Mouse (Mus musculus) adrenal gland, adult 2 months (tissue): Measurements from ENCODE around the gene E2f4. TPM values are rescaled to one million over a fixed set of nuclear protein-coding genes. Genes with fewer than 3 reads are reported as not detected.

Experiments
- DNase-seq: peaks from one replicate; pipeline ENCODE4 v3.0.0; 2021
- long read RNA-seq: library from polyadenylated mRNA; stranded (forward); transcript quantifications from one replicate; pipeline ENCODE4 v2.0.0, GENCODE M21; 2021
- polyA plus RNA-seq: library from polyadenylated mRNA; depleted of rRNA; stranded (reverse); fragments of >200 nt; gene quantifications from 2 replicates; pipeline ENCODE4 v1.2.3, GENCODE M21; 2012; rRNA removed
- total RNA-seq, 2 experiments: library from RNA; stranded (reverse); gene quantifications; 2 replicates each; pipeline ENCODE4 v1.2.3; 2021

E2f4 gene
- total RNA-seq (10 to 100 TPM; 35.9 to 47.0 TPM), polyA plus RNA-seq (94.8 and 108 TPM in 2 replicates)
- long read RNA-seq, transcript E2f4-201 (10 exons, 1,993 nt) = major isoform, 62 of 76 reads
- long read RNA-seq, partial matches to known transcripts = 9 of 76 reads
- long read RNA-seq, other reads (novel, unspliced or antisense) = 5 of 76 reads

DNA sequence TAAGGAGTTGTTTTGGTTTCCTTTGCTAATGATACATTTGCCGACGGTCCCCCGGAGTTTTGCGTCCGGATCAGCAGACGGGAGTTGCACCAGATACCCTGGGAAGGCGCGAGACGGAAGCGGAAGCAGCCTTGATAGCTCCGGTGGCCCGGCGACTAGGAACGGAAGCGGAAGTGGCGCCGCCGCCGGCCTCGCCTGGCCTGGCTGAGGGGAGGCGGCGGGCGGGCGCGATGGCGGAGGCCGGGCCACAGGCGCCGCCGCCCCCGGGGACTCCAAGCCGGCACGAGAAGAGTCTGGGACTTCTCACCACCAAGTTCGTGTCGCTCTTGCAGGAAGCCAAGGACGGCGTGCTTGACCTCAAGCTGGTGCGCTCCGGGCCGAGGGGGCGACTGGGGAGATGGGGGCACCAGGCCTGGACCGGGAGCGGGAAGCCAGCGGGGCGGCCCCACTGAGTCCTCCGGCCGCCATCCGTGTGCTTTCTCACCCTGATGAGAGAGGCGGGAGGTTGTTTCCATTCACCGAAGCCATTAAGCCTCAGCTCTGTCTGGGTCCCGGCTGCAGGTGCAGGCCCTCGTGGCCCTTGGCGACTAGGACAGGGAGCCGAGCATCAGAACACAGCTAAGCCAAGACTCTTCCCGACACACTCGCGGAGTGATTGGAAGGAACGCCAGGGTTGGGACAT lies at the start of gene E2f4:
Gene E2f4, plus strand, starts transcription at position 153 of the 682 bp plus-strand sequence.
- peak; percentile 96 for DNase-seq

DNA sequence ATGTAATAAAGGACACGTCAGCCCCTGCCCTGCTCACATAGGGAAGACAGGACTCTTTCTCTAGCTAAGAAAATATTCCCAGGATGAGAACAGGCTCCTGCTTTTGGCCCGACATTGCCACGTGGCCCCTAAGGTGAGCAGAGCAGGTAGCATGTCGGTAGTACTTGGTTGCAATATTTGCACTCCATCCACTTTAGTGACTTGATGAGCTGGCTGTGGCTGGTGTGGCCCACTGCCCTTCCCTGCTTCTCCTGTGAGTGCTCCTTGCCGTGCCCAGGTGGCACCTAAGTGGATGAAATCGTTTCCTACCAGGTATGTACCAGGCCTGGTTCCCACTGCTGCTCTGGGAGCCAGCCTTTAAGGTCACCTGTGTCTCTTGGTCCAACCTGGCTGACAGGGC lies 45.5 kb upstream of the E2f4 start:
- no peak for DNase-seq

DNA sequence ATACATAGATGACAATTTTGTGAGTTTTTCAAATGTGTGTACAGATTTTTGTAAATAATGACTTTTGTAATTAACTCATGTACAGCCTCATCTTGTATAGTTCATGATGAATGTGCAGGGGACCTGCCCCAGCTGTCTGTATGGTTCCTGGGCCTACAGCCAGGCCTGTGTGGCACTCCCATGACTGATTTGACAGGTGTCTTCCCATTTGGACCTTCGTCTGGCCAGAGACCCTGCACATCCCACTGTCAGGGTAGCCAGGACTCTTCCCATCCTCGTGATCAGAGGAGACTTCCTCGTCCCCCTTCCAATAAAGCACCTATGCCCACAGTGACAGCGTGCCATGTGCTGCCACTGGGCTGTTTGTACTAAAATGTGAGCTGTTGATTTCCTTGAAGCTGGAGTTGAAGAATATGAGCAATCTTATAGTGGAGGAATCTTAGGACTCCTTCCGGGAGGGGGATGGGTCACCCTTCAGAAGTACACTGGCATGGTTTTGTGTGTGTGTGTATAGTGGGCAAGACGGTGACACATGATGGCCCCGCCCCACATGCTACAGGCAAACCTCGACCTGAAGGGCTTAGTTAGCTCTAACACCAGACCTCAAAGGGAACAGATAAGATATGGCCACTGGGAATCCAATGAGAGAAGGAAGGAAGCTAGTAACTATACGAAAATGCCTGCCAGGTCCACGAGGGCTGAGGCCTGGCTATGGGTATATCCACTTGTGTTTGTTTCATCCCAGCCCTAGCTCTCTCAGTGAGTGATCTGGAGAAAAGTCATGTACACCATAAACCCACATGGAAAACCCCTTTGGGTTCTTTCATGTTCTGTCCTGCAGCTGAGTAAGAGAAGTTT lies 44.6 kb upstream of the E2f4 start:
- DNase-seq = no peak

DNA sequence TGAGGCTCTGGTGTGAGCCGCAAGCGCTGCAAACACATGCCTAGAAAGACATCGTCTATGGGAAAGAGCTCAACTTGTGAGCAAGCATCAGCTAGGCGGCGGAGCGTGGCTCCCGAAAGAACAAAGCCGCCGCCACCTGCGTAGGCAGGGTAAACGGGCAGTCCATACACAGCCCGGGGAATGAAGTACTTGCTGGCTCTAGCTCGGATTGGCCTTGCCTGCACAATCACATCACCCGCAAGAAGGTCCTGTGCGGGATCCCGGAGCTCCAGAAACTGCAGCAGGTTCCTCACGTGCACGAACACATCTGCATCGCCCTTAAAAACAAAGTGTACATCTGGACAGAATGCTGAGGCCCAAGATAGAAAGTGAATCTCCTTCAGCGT lies 43.7 kb upstream of the E2f4 start:
- DNase-seq = no peak

DNA sequence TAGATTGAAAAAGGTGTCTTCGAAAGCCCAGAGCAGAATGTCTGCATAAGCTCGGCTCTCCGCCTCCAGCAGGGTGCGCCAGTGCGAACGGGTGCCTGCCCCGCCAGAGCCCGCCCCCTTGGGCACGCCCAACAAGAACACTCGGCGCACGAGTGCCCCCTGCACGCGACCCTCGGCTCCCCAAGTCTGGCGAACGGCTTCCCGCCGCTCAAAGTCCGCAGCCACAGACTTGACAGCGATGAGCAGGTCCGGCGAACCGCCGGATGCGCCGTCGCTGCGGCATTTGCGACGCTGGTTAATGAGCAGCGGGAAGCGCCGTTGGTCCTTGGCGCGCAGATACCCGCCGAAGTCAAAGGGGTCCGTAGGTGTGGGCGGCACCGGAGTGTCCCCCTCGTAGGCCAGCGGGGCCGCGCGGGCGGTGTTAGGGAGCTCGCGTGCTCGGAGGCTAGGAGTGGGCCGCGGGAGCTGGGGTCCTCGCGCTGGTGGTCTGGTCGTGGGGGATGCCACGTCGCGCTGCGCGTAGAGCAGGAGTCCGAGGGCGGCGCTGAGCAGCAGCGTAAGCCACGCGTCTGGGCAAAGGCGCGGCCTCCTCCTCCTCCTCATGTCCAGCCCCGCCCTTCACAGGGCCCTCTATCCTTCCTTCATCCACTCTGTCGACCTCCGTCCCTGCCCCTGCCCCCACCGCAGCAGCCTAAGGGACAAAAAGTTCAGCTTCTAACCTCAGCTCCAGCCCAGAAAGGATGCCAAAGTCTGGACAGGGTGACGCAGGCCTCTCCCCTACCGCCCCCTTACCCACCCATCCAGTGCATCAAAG lies 43.1 kb upstream of the E2f4 start:
- peak; percentile 90 for DNase-seq

DNA sequence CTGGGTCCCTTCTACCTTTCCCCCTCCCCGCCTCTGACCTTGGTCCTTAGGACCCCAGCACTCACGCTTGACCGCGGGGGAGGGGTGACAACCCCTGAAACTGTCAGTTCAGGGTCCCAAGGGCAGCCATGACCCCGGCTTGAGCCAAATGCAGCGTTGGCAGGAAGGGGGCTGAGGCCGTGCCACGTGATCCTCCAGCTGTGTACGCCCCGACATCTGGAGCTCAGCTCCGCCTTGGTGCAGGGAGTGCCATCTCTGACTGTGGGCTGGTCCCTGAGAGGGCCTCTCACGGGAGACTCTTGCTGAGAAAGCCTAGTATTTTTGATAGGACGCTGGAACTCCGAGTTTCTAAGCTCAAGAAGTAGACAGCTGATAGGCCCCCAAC lies 42.5 kb upstream of the E2f4 start, which contains the start of gene B3gnt9:
Gene B3gnt9, minus strand, starts transcription at position 188 of the 385 bp plus-strand sequence.
- DNase-seq = peak; percentile 52

DNA sequence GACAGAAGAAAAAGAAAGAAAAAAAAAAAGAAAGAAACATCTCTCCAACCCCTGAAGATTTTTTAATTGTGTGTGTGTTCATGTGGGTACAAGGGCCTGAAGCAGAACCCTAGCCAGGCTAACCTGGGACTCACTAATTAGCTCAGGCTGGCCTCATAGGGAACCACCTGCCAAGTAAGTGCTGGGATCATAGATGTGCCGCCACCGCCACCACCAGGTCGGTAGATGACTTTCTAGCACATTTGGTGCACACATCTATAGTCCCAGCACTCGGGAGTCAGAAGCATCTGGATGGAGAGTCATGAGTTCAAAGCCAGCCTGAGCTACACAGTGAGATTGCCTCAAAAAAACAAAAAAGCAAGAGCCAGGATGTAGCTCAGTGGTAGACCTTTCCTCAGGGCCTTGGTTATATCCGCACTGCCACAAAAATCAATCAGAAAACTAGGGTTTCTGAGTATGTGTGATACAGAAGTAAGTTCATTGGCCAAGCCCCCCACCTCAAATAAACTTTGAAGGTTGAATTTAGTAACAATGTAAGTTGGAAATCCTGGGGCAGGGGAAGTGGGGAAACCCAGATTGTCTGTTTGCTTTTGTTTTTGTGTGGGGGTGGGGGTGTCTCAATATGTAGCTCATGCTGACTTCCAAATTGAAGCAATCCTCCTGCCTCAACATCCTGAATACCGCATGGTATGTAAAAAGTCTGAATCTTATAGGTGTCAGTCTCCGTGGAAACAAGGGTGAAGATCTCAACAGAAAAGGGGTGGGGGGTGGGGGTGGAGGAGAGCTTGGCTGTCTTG lies 39.9 kb upstream of the E2f4 start:
- DNase-seq = no peak

DNA sequence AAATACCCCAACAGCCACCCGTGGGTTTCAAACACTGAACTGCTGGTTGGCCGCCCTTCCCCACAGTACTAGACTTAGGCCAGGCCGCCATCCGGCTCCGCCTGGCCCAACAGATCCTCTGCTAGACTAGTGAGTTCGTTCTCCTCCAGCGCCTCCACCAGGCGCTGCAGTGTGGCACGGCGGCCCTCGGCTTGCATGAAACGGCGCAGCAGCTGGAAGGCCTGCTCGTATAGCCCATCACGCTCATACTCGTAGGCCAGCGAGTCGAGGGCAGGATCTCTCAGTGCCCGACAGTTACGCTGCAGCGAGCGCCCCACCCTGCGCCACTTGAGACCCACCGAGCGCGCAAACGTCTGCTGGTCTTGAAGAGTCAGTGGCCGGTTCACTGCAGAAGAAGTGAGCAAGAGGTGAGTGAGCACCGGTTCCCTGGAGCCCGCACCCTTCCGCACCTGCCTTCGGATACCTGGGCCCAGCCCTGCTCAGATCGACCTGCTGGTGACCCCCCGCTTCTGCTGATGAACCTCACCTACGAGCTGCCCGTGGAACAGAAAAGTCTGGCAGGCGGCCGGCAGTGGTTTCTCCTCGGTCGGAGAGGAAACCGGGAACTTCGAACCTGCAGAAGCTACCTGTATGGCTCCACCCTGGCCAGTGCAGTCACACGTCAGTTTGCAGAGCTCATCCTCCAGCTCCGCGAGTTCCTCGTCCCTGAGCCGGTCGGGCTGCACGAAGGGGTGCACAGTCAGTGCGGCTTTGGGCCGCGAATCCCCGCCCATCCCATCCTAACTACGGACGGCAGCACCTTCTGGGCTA lies 38.3 kb upstream of the E2f4 start:
- no peak for DNase-seq

DNA sequence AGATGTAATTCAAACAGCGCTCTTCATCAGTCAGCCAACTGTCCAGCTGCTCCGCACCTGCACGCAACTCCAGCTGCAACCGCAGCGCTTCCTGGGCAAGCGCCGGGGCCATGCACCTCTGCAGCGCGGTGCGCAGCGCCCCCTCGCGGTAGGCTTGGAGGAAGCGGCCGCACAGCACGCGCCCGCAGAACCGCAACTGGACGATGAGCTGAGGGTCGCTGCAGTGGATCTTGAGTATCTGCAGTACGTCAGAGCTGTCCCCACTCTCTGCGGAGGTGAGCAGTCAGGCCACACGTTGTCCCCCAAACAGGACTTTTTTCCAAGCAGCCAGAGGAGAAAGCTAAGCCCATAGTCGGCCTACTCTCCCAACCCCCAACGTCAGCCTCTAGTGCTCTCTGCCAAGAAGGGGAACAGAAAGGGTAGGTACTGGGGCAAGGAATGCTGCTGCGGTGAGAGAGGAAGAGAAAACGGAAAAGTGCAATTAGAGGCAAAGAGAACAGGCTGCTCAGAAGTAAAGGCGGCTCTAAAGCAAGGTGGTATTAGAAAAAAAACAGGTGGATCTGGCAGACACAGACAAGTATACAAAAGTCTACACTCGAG lies 37.6 kb upstream of the E2f4 start:
- DNase-seq = peak; percentile 81

DNA sequence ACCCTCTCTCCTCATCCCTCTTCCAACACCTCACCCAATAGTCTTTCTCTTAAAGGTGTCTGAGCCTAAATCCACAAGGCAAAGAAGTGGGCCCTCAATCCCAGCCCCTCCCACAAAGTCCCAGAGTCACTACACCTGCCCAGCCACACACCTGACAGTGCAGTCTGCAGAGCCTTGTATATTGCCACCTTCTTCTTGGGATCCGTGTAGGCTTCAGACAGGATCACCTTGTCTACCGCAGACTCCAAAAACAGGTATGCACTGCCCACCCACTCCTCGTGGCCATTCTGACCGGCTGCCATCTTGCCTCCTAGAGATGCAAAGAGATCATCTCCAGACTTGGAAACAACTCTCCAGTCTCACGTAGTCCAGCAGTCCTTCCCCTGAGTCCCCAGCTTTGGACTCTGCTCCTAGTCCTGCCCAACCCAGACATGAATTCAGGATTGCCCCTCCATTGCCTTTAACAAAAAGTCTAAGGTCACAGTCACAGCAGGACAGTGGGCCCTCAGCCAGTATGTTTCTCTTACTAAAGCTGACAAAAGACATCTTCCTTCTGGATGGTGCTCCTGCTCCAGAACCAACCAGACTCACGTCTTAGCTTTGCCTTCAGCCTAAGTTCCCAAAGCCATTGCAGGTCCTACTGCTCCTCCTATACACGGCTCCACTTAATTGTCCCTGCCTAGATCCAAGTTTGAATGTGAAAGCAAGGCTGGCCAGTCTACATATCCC lies 36.9 kb upstream of the E2f4 start:
- DNase-seq = no peak

DNA sequence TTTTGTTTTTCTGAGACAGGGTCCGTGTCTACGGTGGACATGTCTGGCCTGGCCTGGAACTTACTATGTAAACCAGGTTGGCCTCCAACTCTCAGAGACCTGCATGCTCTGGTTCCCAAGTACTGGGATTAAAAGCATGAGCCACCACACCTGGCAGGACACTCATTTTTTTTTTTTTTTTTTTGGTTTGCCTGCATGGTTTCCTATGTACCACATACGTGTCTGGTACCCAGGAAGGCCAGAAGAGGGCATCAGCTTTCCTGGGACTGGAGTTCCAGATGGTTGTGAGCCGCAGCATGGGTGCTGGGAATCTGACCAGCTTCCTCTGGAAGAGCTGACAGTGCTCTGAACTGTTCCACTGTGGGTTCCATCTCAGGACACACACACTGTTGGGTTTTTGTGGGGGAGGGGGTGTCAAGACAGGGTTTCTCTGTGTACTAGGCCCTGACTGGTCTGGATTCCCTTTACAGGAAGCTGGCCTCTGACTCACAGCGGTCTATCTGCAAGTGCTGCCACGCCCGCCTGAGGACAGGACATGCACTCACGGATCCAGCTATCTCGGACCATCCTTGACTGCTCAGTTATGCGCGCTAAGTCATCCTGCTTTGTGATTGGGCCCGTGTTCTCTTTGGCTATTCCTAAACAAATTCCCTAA lies 36.0 kb upstream of the E2f4 start:
- no peak for DNase-seq

DNA sequence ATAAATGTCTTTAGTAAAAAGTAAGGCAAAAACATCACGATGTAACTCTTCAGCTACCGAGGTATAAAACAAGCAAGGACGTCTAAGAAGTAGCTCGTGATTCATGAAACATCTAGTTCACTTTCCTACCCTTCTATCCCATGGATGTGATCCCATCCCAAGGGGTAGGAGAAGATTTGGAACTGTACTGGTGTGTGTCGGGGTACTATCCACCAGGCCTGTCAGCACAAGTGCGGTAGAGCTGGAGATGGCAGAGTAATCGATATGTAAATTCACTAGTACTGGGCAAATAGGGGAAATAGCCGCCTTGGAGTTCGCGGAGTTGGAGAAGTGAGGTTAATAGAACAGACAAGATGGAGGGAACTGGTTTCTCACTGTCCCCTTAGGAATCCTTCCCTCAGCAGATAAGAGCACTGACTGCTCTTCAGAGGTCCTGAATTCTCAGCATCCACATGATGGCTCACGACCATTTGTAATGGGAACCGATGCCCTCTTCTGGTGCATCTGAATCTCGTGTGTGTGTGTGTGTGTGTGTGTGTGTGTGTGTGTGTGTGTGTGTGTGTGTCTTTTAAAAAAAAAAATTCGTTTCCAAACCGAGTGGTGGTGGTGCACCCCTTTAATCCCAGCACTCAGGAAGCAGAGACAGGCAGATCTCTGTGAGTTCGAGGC lies 34.1 kb upstream of the E2f4 start:
- no peak for DNase-seq

DNA sequence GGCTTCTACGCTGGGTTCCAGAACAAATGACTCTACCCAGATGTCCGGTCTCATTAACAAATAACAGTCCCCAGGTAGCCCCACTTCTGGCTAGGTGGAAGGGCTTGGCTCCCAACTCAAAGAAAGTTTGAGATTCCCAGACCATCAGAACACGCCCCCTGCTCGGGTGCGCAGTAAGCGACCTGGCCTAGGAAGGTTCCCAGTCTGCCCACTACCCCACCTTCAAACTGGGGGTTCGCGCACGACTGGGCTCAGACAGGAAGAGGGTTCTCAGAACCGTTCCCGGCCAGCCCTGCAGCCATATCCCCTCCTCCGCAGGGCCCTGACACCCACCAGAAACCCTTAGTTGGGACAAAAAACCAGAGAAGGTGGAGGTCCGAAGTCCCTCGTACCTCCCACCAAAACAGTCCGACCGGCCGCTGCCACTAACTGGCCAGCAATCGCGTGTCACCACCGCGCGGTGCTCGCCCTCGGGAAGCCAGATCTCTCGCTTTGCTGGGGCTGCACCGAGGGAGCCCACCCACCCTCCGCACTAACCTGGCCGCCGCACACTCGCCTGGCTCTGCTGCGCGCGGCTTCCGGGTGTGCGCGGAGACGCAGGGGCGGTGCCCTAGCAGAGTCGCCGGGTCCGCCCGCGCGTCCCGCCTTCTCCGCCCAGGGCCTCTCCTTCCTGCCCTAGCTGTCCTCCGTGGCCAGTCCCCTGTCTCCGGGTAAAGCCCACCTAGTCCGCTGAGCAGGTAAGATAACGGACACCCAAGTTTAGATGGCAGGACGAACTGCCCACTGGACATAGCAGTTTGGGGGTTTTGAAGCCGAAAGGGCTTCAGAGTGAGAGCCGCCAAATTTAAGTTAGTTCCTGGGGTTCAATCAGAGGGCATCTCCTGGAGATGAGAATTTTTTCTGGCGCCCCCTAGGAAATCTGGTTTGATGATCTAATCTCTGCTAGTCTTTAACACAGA lies 33.2 kb upstream of the E2f4 start, which contains the start of the genes Tradd and Fbxl8:
Gene Tradd, minus strand, starts transcription at position 586 of the 959 bp plus-strand sequence.
Gene Fbxl8, plus strand, starts transcription at position 625 of the 959 bp plus-strand sequence.
- peak; percentile 90 for DNase-seq

DNA sequence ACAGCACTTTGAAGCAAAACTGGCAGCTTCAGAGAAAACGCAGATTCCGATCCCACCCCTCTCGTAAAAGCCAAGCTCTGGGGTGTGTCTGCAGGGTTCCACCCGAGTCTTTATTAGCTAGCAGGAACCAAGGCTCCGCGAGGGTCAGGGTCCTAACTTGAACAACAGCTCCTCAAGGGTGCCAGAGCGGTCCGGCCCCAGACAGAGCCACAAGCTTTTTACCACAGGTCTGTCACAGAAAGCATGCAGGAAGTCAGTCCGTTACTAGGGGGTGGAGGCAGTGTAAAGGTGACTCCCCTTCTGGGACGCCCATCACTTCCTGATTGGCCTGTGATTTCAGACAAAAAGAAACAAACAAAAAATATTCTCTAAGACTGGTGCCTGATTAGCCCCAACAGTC lies 32.3 kb upstream of the E2f4 start:
- no peak for DNase-seq

DNA sequence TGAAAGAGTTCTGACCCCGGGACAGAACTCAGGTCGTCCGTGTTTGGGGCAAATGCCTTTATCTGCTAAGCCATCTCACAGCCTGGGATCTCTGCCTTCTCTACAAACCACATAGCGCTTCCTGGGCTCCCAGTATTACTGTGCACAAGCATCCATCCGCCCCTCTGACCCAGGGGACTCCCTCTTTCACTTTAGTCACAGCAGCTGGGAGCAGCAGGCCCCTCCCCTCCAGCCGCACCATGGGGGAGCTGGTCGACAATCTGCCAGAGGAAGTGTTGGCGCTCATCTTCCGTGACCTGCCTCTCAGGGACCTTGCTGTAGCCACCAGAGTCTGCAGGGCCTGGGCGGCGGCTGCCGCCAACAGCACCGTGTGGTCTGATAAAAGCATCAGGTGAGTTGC lies 30.7 kb upstream of the E2f4 start:
- DNase-seq = no peak

DNA sequence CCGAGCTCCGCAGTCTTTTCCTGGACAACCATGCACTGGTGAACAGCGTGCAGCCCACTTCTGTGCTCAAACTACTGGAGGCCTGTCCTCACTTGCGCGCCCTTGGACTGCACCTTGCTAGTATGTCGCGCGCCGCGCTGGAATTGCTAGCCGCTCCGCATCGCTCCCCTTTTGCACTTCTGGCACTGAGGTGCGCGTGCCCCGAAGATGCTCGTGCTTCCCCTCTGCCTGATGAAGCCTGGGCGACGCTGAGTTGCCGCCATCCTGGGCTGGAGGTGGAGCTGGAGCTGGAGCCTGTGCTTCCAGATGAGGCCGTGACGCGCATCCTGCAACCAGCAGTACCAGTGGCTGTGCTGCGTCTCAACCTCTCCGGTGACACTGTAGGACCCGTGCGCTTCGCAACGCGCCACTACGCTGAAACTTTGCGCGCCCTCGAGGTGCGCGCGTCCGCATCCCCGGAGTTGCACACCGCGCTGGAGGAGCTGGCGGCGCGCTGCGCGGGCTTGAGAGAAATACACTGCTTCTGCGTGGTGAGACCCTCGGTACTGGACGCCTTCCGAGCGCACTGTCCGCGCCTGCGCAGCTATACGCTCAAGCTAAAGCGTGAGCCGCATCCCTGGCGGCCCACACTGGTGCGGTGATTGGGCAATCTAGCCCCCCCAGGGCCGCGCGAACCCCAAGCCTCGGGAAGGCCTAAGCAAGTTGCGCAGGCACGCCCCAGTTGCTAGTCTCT lies 29.0 kb upstream of the E2f4 start:
- DNase-seq = peak; percentile 42
